Mouse (Mus musculus) hindbrain, embryonic 15.5 days (tissue): ENCODE measurements around the gene Ntf5. TPM values are rescaled to one million over a fixed set of nuclear protein-coding genes. Genes with fewer than 3 reads are reported as not detected.
A peak's percentile ranks its signal among the peaks of the same experiment; 100 is the strongest.
"Not testable (repeated sequence)": the region's sequence is repeated elsewhere in the genome, so short reads cannot be mapped to it uniquely, and the experiment has no call there.

Source experiments
- ATAC-seq: fragments of 200-750 bp; cut with Nextera tagmentation; 2 replicates; pipeline ENCODE4 v1.8.0; 2017; ENCODE audit warnings: low read depth, moderate number of reproducible peaks, moderate TSS enrichment; ENCODE audit not compliant: low FRiP score
- H3K27ac ChIP-seq: fragments of 300-500 bp; sonication (generic); replicated peaks from 2 replicates; pipeline ENCODE4 v1.5.1; 2015; ENCODE audit warnings: mild to moderate bottlenecking, inconsistent platforms
- H3K27me3 ChIP-seq: fragments of 300-500 bp; sonication (generic); 2 replicates; pipeline ENCODE4 v1.6.1; 2015; ENCODE audit warnings: control low read depth, inconsistent platforms
- H3K36me3 ChIP-seq: fragments of 300-500 bp; sonication (generic); 2 replicates; pipeline ENCODE4 v1.6.1; 2015; ENCODE audit warnings: control low read depth, inconsistent platforms
- H3K4me1 ChIP-seq: fragments of 300-500 bp; sonication (generic); replicated peaks from 2 replicates; pipeline ENCODE4 v1.6.1; 2015; ENCODE audit warnings: control low read depth, inconsistent platforms
- H3K4me2 ChIP-seq: fragments of 300-500 bp; sonication (generic); 2 replicates; pipeline ENCODE4 v1.6.1; 2015; ENCODE audit warnings: moderate library complexity, mild to moderate bottlenecking, inconsistent platforms
- H3K4me3 ChIP-seq: fragments of 300-500 bp; sonication (generic); 2 replicates; pipeline ENCODE4 v1.5.1; 2015; ENCODE audit warnings: mild to moderate bottlenecking, inconsistent platforms
- H3K9ac ChIP-seq: fragments of 300-500 bp; sonication (generic); 2 replicates; pipeline ENCODE4 v1.6.1; 2015; ENCODE audit warnings: inconsistent platforms
- H3K9me3 ChIP-seq: fragments of 300-500 bp; sonication (generic); 2 replicates; pipeline ENCODE4 v1.6.1; 2016; ENCODE audit warnings: control low read depth, inconsistent platforms
- WGBS: fragments of 180-500 bp; shearing (Covaris S2); methylation state at CpG from one replicate; pipeline ENCODE4 v1.1.7; 2015; 5-methylcytosine and 5-hydroxymethylcytosine counted together
- polyA plus RNA-seq: library from polyadenylated mRNA; unstranded; fragments of >200 nt; fragmentation: Nextera tagmentation; extraction: Ambion mirVana; gene quantifications from 2 replicates; pipeline ENCODE4 v1.2.1, GENCODE M21; 2015

The Ntf5 gene
- polyA plus RNA-seq, 1 experiment from 2014 or later, result 0.17 TPM

DNA sequence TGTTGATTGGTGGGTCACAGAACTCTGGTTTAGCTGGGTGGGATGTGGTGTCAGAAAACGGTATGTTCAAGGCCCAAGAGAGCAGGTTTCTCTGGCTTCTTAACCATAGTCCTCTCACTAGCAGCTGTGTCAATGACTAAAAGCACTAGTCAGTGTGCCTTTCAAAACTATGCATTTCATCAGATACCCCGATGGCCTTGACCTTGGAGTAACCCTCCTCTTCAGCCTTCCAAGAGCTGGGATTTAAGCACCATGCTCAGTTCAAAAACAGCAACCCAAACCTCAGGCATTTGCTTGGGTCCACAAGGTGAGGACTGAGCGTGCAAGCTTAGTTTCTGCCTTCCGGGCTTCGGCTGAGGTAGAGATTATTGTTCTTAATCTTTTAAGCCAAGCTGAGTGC lies 41.1 kb upstream of the Ntf5 start:
- no peak overlapping the region for H3K27ac ChIP-seq
- H3K9me3 ChIP-seq, result no peaks in the 10 kb centered on the region
- H3K27me3 ChIP-seq, result peaks cover 9% of the 10 kb centered on the region
- peaks cover 34% of the 10 kb centered on the region for H3K4me1 ChIP-seq
- WGBS, result 86% methylated on average over 5 of the region's 5 CpGs
- no peak overlapping the region for H3K9ac ChIP-seq
- ATAC-seq, result no peak
- peaks cover 38% of the 10 kb centered on the region for H3K36me3 ChIP-seq
- no peak overlapping the region for H3K4me3 ChIP-seq
- no peak overlapping the region for H3K4me2 ChIP-seq

DNA sequence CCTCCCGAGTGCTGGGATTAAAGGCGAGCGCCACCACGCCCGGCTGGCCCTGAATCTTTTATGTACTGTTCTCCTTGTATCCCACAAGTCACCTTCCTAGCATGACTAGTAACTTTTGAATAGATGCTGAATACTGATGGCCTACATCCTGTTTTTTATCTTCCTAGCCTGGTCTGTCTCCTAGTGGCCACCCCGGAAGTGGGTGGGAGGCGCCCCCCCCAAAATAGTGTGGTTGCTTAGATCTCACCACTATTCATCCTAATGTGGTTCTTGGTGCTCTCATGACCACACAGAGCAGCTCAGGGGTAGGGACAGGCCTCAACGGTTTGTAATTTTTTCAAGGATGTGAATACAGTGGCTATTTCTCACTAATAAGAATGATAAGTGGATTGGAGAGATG lies 38.9 kb upstream of the Ntf5 start:
- Histone ChIP-seq H3K36me3 (peaks cover 60% of the 10 kb centered on the region), H3K27ac (no peak overlapping the region), H3K4me1 (peaks cover 14% of the 10 kb centered on the region), H3K27me3 (no peaks in the 10 kb centered on the region), H3K4me3 (no peak overlapping the region), H3K4me2 (no peak overlapping the region), H3K9me3 (no peaks in the 10 kb centered on the region), H3K9ac (no peak overlapping the region)
- 96% methylated on average over 8 of the region's 8 CpGs for WGBS
- no peak for ATAC-seq

DNA sequence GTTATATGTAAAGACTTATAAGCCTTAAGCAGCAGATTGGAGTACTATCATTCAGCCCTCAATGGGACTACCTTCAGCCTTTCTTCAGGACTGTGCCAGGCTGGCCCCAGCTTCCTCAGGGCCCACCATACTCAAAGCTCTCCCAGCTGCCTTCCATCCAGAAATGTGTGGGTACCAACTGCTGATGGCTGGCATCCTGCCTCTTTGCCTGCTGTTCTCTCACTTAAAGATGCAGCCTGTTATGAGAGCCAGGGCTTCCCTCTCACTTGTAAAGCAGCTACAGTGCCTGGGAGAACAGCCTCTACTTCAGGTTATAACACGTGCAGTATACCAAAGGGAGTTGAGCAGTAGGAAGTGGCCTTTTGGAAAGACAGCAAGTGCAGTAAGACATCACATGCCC lies 37.4 kb upstream of the Ntf5 start:
- Histone ChIP-seq H3K27ac (no peak overlapping the region), H3K36me3 (peaks cover 74% of the 10 kb centered on the region), H3K9me3 (no peaks in the 10 kb centered on the region), H3K4me1 (no peaks in the 10 kb centered on the region), H3K4me2 (no peak overlapping the region), H3K4me3 (no peak overlapping the region), H3K9ac (no peak overlapping the region), H3K27me3 (no peaks in the 10 kb centered on the region)
- ATAC-seq, result no peak
- WGBS, result 73% methylated on average over 1 of the region's 1 CpGs

DNA sequence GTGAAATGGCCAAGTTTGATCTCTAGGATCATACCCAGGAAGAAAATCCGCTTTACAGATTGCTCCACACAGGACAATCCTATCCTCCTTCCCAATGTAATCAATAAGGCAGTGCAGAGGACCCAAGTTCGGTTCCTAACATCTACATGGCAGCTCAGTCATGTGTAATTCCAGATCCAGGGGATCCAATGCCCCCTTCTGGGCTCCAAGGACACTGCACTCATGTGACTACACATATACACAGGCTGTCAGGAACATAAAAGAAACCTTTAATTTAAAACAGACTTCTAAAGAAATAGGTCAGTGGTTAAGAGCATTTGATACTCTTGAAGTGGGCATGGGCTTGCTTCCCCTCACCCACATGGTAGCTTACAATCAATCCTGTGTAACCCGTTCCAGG lies 27.4 kb upstream of the Ntf5 start:
- Histone ChIP-seq H3K4me2 (no peak overlapping the region), H3K9me3 (no peaks in the 10 kb centered on the region), H3K27ac (no peak overlapping the region), H3K4me1 (no peaks in the 10 kb centered on the region), H3K9ac (no peak overlapping the region), H3K4me3 (no peak overlapping the region), H3K27me3 (no peaks in the 10 kb centered on the region), H3K36me3 (peaks cover 94% of the 10 kb centered on the region)
- ATAC-seq, result no peak
- WGBS, result 93% methylated on average over 3 of the region's 3 CpGs

DNA sequence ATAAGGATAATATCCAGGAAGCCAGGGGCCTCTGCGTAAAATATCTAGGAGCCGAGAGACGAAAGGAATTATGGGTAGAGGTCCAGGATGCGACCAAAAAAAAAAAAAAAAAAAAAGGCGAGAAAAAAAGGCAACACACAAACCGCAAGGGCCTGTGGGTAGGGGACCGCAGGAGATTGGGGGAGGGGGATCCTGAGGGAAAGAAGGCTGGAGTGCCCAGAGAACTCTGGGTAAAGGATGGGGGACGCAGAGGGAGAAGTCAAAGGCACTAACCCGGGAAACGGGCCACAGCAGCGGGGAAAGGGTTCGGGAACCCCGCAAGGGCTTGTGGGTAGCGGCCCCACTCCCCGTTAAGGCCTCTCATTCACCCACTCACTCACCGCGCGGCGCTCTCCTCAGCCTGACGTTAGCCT lies 18.4 kb upstream of the Ntf5 start:
- Histone ChIP-seq H3K27me3 (no peaks in the 10 kb centered on the region), H3K4me3 (peak overlapping the region; percentile 80), H3K4me2 (peak overlapping the region; percentile 80), H3K27ac (peak overlapping the region; percentile 96), H3K9me3 (no peaks in the 10 kb centered on the region), H3K36me3 (peaks cover 22% of the 10 kb centered on the region), H3K9ac (peak overlapping the region; percentile 77), H3K4me1 (peaks cover 25% of the 10 kb centered on the region)
- WGBS, result under 1% methylated on average over 19 of the region's 20 CpGs
- ATAC-seq, result peak; percentile 78

DNA sequence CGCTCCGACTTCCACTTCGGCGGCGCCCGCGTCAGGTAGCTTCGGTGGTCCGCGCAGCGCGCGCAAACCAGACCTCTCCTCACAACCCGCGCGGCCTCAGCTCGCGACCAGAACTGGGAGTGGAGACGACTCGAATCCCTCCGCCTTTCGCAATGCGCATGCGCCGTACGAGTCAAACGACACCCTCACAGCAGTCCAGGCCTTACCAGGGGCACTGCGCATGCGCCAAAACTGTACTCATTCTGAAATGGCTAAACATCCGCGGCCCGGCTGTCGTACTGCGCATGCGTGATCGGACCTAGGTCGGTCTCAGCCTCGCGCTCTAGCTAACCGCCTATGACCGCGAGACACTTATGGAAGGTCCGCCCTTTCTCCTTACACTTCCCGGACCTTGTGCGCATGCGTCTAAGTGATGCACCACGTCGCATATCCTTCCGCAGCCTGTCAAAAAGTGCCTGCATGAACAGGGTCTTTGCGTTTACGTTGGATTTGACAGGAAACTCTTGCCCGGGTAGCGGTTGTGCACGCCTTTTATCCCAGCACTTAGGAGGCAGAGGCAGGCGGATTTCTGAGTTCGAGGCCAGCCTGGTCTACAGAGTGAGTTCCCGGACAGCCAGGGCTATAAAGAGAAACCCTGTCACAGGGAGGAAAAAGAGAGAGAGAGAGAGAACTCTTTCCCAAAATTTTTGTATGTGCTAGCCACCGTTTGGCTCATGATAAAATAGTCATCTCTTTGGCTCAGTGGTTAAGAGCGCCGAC lies 17.7 kb upstream of the Ntf5 start, which contains the start of gene Snrnp70:
TSS of gene Snrnp70 (minus strand) at position 165 of the 759 bp plus-strand sequence.
- Histone ChIP-seq H3K4me2 (peak within 1 kb of the TSS; percentile 80), H3K27me3 (no peaks in the 10 kb centered on the region), H3K4me1 (peaks cover 25% of the 10 kb centered on the region), H3K36me3 (peaks cover 16% of the 10 kb centered on the region), H3K27ac (peak within 1 kb of the TSS; percentile 96), H3K9ac (peak within 1 kb of the TSS; percentile 77), H3K4me3 (peak within 1 kb of the TSS; percentile 80), H3K9me3 (no peaks in the 10 kb centered on the region)
- WGBS, result under 1% methylated on average over 60 of the region's 60 CpGs
- ATAC-seq, result peak; percentile 97

DNA sequence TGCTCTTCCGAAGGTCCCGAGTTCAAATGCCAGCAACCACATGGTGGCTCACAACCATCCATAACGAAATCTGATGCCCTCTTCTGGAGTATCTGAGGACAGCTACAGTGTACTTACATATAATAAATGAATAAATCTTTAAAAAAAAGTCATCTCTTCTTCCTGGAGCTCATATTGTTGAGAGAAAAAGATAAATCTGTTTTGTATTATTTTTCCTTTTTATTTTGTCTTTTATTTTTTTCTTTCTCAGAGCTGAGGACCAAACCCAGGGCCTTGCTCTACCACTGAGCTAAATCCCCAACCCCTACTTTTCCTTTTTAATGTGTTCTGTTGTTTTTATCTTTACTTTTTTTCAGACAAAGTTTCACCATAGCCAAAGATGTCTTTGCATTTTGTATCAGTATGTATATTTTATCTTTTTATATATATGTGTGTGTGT lies 17.1 kb upstream of the Ntf5 start:
- Histone ChIP-seq H3K27ac (peak overlapping the region; percentile 86), H3K4me3 (peak overlapping the region; percentile 80), H3K36me3 (peaks cover 12% of the 10 kb centered on the region), H3K4me2 (peak overlapping the region; percentile 71), H3K9ac (peak overlapping the region; percentile 48; the same call in 1 of the 2 replicates), H3K4me1 (peaks cover 25% of the 10 kb centered on the region)
- 3% methylated on average over 3 of the region's 3 CpGs for WGBS
- H3K27me3 ChIP-seq, H3K9me3 ChIP-seq: not testable (repeated sequence)
- peak; percentile 20; the same call in 1 of the 2 replicates for ATAC-seq

DNA sequence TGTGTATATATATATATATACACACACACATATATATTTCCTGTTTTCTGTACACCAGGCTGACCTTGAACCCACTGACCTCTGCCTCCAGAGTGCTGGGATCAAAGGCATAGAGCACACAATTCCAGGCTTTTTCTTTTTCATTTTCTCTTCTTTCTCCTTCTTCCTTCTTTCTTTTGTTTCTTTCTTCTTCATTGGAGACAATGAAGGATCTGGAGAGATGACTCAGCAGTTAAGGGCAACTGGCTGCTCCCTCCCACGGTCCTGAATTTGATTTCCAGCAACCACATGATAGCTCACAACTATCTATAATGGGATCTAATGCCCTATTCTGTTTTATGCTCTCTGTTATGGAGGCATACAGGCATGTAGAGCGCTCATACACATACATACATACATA lies 16.7 kb upstream of the Ntf5 start:
- H3K4me2 ChIP-seq, result no peak overlapping the region
- H3K36me3 ChIP-seq, result peaks cover 8% of the 10 kb centered on the region
- no peaks in the 10 kb centered on the region for H3K9me3 ChIP-seq
- ATAC-seq, result no peak
- H3K4me1 ChIP-seq, result peaks cover 25% of the 10 kb centered on the region
- WGBS, result 69% methylated on average over 2 of the region's 2 CpGs
- no peaks in the 10 kb centered on the region for H3K27me3 ChIP-seq
- H3K4me3 ChIP-seq, result no peak overlapping the region
- H3K9ac ChIP-seq, result no peak overlapping the region
- H3K27ac ChIP-seq, result no peak overlapping the region

DNA sequence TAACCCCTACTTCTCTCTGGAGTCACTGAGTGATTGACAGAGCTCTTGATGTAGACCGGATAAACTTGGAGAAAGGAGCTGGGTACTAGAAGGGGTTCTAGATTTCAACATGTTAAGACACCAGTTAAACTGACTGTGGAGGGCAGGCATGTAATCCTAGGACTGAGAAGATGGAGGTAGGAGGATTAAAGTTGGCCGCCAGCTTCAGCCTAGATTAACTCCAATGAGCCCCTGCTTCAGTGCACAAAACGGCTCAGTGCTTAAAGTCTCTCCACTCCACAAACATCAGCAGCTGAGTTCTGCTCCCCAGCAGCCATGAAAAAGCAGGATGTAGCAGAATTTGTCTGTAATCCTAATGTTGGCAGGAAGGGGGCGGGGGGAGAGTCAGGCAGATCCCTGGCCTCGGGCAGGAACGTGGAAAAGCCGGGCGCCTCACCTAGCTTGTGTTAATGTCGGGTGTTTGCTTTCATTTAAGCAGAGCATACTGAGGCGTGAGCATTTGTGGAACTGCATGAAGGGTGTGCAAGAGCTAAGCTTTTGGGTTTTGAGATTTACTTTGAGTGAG lies 11.9 kb upstream of the Ntf5 start:
- Histone ChIP-seq H3K36me3 (no peaks in the 10 kb centered on the region), H3K27ac (no peak overlapping the region), H3K4me2 (no peak overlapping the region), H3K9me3 (no peaks in the 10 kb centered on the region), H3K9ac (no peak overlapping the region), H3K27me3 (peaks cover 21% of the 10 kb centered on the region), H3K4me1 (peaks cover 5% of the 10 kb centered on the region; the same call in 1 of the 2 replicates), H3K4me3 (no peak overlapping the region)
- ATAC-seq, result no peak
- WGBS, result 81% methylated on average over 10 of the region's 10 CpGs

DNA sequence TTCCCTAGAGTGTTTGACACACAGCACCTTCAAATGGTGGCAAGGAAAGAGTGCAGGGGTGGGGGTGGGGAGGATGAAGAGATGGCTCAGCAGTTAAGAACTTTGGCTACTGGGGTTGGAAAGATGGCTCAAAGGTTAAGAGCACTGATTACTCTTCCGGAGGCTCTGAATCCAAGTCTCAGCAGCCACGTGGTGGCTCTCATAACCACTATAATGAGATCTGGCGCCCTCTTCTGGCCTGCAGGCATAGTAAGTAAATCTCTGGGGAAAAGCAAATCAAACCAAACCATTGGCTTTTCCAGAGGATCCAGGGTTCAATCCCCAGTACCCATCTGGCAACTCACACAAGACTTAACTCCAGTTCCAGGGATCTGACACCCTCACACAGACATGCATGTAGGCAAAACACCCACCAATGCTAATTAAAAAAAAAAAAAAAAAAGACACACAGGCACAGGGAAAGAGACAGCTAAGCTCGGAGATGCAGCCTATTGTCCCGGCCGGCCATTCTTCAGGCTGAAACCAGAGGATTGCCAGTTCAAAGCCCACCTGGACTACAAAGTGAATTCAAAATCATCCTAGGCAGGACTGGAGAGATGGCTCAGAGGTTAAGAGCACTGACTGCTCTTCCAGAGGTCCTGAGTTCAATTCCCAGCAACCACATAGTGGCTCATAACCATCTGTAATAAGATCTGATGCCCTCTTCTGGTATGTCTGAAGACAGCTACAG lies 9.8 kb upstream of the Ntf5 start:
- H3K36me3 ChIP-seq, result no peaks in the 10 kb centered on the region
- H3K9me3 ChIP-seq, result no peaks in the 10 kb centered on the region
- H3K4me2 ChIP-seq, result no peak overlapping the region
- H3K4me1 ChIP-seq, result peaks cover 8% of the 10 kb centered on the region; the same call in 1 of the 2 replicates
- ATAC-seq, result no peak
- no peak overlapping the region for H3K9ac ChIP-seq
- H3K4me3 ChIP-seq, result no peak overlapping the region
- 45% methylated on average over 6 of the region's 6 CpGs for WGBS
- H3K27ac ChIP-seq, result no peak overlapping the region
- peaks cover 42% of the 10 kb centered on the region for H3K27me3 ChIP-seq

DNA sequence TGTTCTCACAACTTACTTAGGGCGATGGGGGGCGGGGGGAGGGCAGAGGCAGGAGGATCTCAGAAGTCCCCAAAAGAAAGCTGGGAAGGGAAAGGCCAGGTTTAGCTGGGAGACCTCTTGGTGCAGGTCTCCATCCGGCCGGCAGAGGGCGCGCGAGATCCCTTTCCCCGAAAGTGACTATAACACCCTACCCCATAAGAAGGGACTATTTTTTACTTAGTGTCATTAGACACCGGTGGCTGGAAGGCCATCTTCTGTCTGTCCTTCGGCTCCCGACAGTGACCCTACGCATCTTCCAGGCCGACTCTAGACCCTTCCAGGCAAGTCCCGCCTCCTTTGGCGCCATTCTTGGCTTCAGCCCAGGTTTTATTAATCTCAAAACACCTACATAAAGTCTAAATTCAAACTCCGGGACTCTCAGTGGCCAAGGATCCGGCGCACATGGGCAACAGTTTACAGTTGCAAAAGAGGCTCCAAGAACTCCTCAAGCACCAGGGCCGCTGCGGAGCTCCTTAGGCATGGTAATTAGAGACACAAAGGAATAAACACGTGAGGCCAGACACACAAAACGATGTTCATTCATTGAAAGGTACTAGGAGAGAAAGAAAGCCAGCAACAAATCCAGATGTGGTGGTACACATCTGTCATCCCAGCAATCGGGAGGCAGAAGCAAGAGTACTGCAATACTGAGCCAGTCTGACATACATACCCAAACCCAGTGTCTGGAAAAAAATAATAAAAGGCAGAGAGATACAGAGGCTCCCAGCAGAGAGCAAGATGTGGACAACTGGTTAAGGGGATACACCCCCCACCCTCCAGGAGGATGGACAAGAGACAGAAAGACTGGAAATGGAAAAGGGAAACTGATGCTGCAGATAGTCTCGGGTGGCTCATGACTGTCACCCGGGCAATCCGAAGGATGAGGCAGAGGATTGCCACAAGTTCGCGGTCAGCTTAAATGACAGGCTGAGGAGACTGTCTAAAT lies 8.1 kb upstream of the Ntf5 start, which contains the start of gene Kcna7:
TSS of gene Kcna7 (plus strand) at position 563 of the 985 bp plus-strand sequence.
- H3K9ac ChIP-seq, result no peak within 1 kb of the TSS
- no peak within 1 kb of the TSS for H3K27ac ChIP-seq
- no peaks in the 10 kb centered on the region for H3K36me3 ChIP-seq
- peak within 1 kb of the TSS; percentile 51 for H3K4me2 ChIP-seq
- ATAC-seq, result no peak
- 11% methylated on average over 28 of the region's 28 CpGs for WGBS
- peaks cover 8% of the 10 kb centered on the region; the same call in 1 of the 2 replicates for H3K4me1 ChIP-seq
- H3K27me3 ChIP-seq, result peaks cover 59% of the 10 kb centered on the region
- H3K4me3 ChIP-seq, result peak within 1 kb of the TSS; percentile 29
- no peaks in the 10 kb centered on the region for H3K9me3 ChIP-seq
